Mouse (Mus musculus) lung, embryonic 16.5 days (tissue): ENCODE results near the gene Eif5b. TPM values are rescaled to one million over a fixed set of nuclear protein-coding genes. Genes with fewer than 3 reads are reported as not detected.
"Not testable (repeated sequence)": the region's sequence is repeated elsewhere in the genome, so short reads cannot be mapped to it uniquely, and the experiment has no call there.

Experiments
- ATAC-seq: fragments of 200-750 bp; cut with Nextera tagmentation; 2 replicates; pipeline ENCODE4 v1.8.0; 2017; ENCODE audit warnings: low read depth, mild to moderate bottlenecking, moderate library complexity
- H3K27ac ChIP-seq: fragments of 300-500 bp; sonication (generic); 2 replicates; pipeline ENCODE4 v1.5.1; 2014; ENCODE audit warnings: mild to moderate bottlenecking, control low read depth, low read length
- H3K27me3 ChIP-seq: fragments of 300-500 bp; sonication (generic); 2 replicates; pipeline ENCODE4 v1.6.1; 2014; ENCODE audit warnings: low read depth, low read length, mixed read lengths; ENCODE audit not compliant: control insufficient read depth, insufficient read depth
- H3K36me3 ChIP-seq: fragments of 300-500 bp; sonication (generic); 2 replicates; pipeline ENCODE4 v1.6.1; 2014; ENCODE audit warnings: low read length; ENCODE audit not compliant: control insufficient read depth, insufficient read depth
- H3K4me1 ChIP-seq: fragments of 300-500 bp; sonication (generic); replicated peaks from 2 replicates; pipeline ENCODE4 v1.6.1; 2014; ENCODE audit warnings: low read length, mixed read lengths; ENCODE audit not compliant: control insufficient read depth, insufficient read depth
- H3K4me2 ChIP-seq: fragments of 300-500 bp; sonication (generic); 2 replicates; pipeline ENCODE4 v1.6.1; 2014; ENCODE audit warnings: low read depth, low read length, control low read depth
- H3K4me3 ChIP-seq: fragments of 300-500 bp; sonication (generic); 2 replicates; pipeline ENCODE4 v1.5.1; 2014; ENCODE audit warnings: mild to moderate bottlenecking, low read length, control low read depth
- H3K9ac ChIP-seq: fragments of 300-500 bp; sonication (generic); 2 replicates; pipeline ENCODE4 v1.6.1; 2014; ENCODE audit warnings: low read length, control low read depth
- H3K9me3 ChIP-seq: fragments of 300-500 bp; sonication (generic); 2 replicates; pipeline ENCODE4 v1.6.1; 2016; ENCODE audit warnings: low read length; ENCODE audit not compliant: control insufficient read depth
- WGBS: fragments of 180-500 bp; shearing (Covaris S2); extraction: QIAGEN DNeasy Blood & Tissue Kit; methylation state at CpG from one replicate; pipeline ENCODE4 v1.1.7; 2014; 5-methylcytosine and 5-hydroxymethylcytosine counted together
- polyA plus RNA-seq: library from polyadenylated mRNA; unstranded; fragments of >200 nt; fragmentation: Nextera tagmentation; extraction: Ambion mirVana; gene quantifications from 2 replicates; pipeline ENCODE4 v1.2.1, GENCODE M21; 2015

Eif5b gene
- polyA plus RNA-seq, 1 experiment from 2014 or later, result 21.7 TPM

DNA sequence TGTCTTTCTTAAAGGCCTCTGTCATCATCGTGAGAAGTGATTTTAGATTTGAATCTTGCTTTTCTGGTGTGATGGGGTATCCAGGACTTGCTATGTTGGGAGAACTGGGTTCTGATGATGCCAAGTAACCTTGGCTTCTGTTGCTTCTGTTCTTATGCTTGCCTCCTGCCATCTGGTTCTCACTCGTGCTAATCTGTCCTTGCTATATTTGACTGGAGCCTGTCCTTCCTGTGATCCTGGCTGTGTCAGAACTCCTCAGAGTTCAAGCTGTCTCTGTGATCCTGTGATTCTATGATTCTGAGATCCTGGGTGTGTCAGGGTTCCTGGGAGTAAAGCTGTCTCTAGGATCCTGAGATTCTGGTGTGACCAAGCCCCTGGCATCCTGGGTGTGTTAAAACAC, 64.3 kb downstream of the Eif5b start:
- peaks cover 23% of the 10 kb centered on the region for H3K36me3 ChIP-seq
- not testable (repeated sequence) for ATAC-seq, H3K9ac ChIP-seq, H3K4me1 ChIP-seq, H3K4me2 ChIP-seq, H3K27me3 ChIP-seq, H3K27ac ChIP-seq, H3K9me3 ChIP-seq, H3K4me3 ChIP-seq
- WGBS, result 91% methylated on average over 2 of the region's 2 CpGs

GRCm38 (mm10) chr1:38067276-38067675, 69.5 kb downstream of the Eif5b start:
- no peak for ATAC-seq
- H3K27ac ChIP-seq, result no peak overlapping the region
- 95% methylated on average over 10 of the region's 10 CpGs for WGBS

DNA sequence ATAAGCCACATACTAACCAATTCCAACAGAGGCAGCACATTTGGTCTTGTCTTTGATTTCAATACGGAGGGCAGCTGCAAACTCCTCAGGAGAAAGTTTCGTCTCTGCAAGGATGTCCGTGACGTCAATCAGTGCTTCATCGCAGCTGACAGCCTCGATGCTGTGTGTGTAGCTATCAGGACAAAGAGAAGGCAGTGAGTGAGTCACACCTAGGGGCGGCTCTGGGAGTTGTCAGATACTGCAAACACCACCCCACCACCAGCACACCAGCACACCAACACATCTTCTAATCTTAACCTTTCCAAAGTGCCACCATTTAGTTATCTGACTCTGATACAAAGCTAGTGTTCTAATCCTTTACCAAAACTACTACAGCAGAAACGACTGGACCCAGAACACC, 73.5 kb downstream of the Eif5b start:
- H3K36me3 ChIP-seq, result peaks cover 11% of the 10 kb centered on the region
- no peaks in the 10 kb centered on the region for H3K9me3 ChIP-seq
- no peaks in the 10 kb centered on the region for H3K27me3 ChIP-seq
- no peaks in the 10 kb centered on the region for H3K4me1 ChIP-seq
- H3K4me3 ChIP-seq, result no peak overlapping the region
- no peak for ATAC-seq
- H3K27ac ChIP-seq, result no peak overlapping the region
- WGBS, result 65% methylated on average over 8 of the region's 8 CpGs
- no peak overlapping the region for H3K4me2 ChIP-seq
- H3K9ac ChIP-seq, result no peak overlapping the region

More at GRCm38 (mm10) chr1:38067276-38067675, 69.5 kb downstream of the Eif5b start:
- Histone ChIP-seq H3K4me1 (no peaks in the 10 kb centered on the region), H3K27me3 (no peaks in the 10 kb centered on the region), H3K9ac (no peak overlapping the region), H3K9me3 (no peaks in the 10 kb centered on the region), H3K36me3 (peaks cover 23% of the 10 kb centered on the region), H3K4me3 (no peak overlapping the region), H3K4me2 (no peak overlapping the region)

- Histone ChIP-seq H3K9me3 (no peaks in the 10 kb centered on the region), H3K4me3 (no peak overlapping the region), H3K36me3 (peaks cover 8% of the 10 kb centered on the region; the same call in 1 of the 2 replicates), H3K27ac (no peak overlapping the region), H3K4me1 (no peaks in the 10 kb centered on the region), H3K27me3 (no peaks in the 10 kb centered on the region), H3K9ac (no peak overlapping the region), H3K4me2 (no peak overlapping the region)
- no peak for ATAC-seq
- 70% methylated on average over 8 of the region's 8 CpGs for WGBS
Measured at GRCm38 (mm10) chr1:38081316-38081715, 83.5 kb downstream of the Eif5b start.

DNA sequence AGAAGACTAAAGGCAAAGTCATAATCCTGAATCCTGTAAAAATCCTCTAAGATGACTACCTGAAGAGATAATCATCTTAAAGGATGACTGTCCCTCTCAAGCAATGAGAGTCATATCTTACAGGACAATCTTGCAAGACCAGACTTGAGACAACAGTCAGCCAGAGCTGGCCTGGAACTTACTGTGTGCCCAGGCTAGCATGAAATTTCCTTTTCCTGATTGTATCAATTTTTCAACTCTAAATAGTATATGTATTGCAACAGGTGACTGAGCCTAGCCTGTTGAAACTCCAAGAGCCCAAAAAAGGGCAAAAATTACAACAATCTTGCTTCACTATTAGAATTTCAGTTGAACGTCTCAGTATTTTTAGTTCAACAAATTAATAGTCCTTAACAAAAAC, 105.4 kb downstream of the Eif5b start:
- no peaks in the 10 kb centered on the region for H3K4me1 ChIP-seq
- no peak overlapping the region for H3K9ac ChIP-seq
- H3K9me3 ChIP-seq, result no peaks in the 10 kb centered on the region
- no peak overlapping the region for H3K4me2 ChIP-seq
- no peaks in the 10 kb centered on the region for H3K27me3 ChIP-seq
- H3K36me3 ChIP-seq, result no peaks in the 10 kb centered on the region; the same call in 1 of the 2 replicates
- ATAC-seq, result no peak
- 80% methylated on average over 1 of the region's 1 CpGs for WGBS
- no peak overlapping the region for H3K27ac ChIP-seq
- no peak overlapping the region for H3K4me3 ChIP-seq

- H3K27me3 ChIP-seq, result no peaks in the 10 kb centered on the region
- H3K36me3 ChIP-seq, result no peaks in the 10 kb centered on the region
- H3K9me3 ChIP-seq, result no peaks in the 10 kb centered on the region
- no peak overlapping the region for H3K4me2 ChIP-seq
- no peaks in the 10 kb centered on the region for H3K4me1 ChIP-seq
- H3K9ac ChIP-seq, result no peak overlapping the region
- no peak overlapping the region for H3K4me3 ChIP-seq
- no peak for ATAC-seq
- WGBS, result 39% methylated on average over 3 of the region's 3 CpGs
- no peak overlapping the region for H3K27ac ChIP-seq
Measured at GRCm38 (mm10) chr1:38103813-38104212, 106.0 kb downstream of the Eif5b start.

Other genes with a start within 250 kb of the Eif5b start
- 8.2 and 9.5 TPM in 2 replicates for gene Tsga10, start 131.6 kb upstream of the Eif5b start, polyA plus RNA-seq
- gene Lipt1, start 126.3 kb upstream of the Eif5b start, polyA plus RNA-seq, result 8.8 TPM in 2 replicates
- gene Mitd1, start 107.6 kb upstream of the Eif5b start, polyA plus RNA-seq, result 27.0 and 30.9 TPM in 2 replicates
- gene Mrpl30, start 107.5 kb upstream of the Eif5b start, polyA plus RNA-seq, result 214 and 222 TPM in 2 replicates
- gene Lyg2, start 81.5 kb upstream of the Eif5b start, polyA plus RNA-seq, result not detected in 2 replicates
- not detected in 2 replicates for gene Lyg1, start 40.3 kb upstream of the Eif5b start, polyA plus RNA-seq
- gene Txndc9, start 117 bp upstream of the Eif5b start, polyA plus RNA-seq, result 142 TPM in 2 replicates
- gene Rev1, start 131.8 kb downstream of the Eif5b start, polyA plus RNA-seq, result 20.6 and 21.3 TPM in 2 replicates